Mouse (Mus musculus) brown adipose tissue, adult 24 weeks (tissue): ENCODE measurements around the gene Hipk2. TPM values are rescaled to one million over a fixed set of nuclear protein-coding genes. Genes with fewer than 3 reads are reported as not detected.
"Not testable (repeated sequence)": the region's sequence is repeated elsewhere in the genome, so short reads cannot be mapped to it uniquely, and the experiment has no call there.

Experiments used
- H3K27ac ChIP-seq: fragments of 200-500 bp; replicated peaks from 2 replicates; pipeline ENCODE4 v1.5.1; 2012; ENCODE audit warnings: low read depth, mild to moderate bottlenecking, low read length
- H3K4me1 ChIP-seq: fragments of 200-500 bp; 2 replicates; pipeline ENCODE4 v1.6.1; 2012; ENCODE audit warnings: low read length, mixed read lengths; ENCODE audit not compliant: control insufficient read depth, insufficient read depth, insufficient read length
- H3K4me3 ChIP-seq: fragments of 200-500 bp; 2 replicates; pipeline ENCODE4 v1.5.1; 2012; ENCODE audit warnings: low read depth, mild to moderate bottlenecking, low read length, moderate library complexity; ENCODE audit not compliant: insufficient read depth
- polyA plus RNA-seq: library from polyadenylated mRNA; stranded (reverse); fragments of >200 nt; gene quantifications from 2 replicates; pipeline ENCODE4 v1.2.4, GENCODE M21; 2012; ENCODE audit not compliant: missing spikeins, insufficient read depth, insufficient read length

Gene Hipk2
- polyA plus RNA-seq, 1 experiment = 63.9 TPM

DNA sequence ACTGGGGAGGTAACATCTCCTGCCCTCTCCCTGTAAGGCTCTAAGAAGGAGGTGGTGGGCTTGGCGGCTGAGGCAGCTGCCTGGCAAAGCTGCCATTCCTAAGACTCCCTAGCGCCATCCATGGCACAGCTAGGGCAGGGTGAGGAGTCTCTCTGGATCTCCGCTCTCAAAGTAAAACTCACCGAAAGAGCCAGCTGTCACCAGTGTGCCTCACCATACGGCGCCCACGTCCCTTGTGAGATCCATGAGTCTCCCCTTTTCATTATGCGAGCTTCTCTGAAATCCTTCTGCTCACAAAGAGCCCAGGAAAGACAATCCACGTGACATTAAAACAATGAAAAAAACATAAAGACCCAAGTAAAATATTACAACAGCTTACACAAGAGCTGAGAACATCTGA lies 179.4 kb downstream of the Hipk2 start:
- Histone ChIP-seq H3K4me1 (peaks cover 4% of the 10 kb centered on the region; the same call in 1 of the 2 replicates), H3K4me3 (no peak overlapping the region), H3K27ac (no peak overlapping the region)

DNA sequence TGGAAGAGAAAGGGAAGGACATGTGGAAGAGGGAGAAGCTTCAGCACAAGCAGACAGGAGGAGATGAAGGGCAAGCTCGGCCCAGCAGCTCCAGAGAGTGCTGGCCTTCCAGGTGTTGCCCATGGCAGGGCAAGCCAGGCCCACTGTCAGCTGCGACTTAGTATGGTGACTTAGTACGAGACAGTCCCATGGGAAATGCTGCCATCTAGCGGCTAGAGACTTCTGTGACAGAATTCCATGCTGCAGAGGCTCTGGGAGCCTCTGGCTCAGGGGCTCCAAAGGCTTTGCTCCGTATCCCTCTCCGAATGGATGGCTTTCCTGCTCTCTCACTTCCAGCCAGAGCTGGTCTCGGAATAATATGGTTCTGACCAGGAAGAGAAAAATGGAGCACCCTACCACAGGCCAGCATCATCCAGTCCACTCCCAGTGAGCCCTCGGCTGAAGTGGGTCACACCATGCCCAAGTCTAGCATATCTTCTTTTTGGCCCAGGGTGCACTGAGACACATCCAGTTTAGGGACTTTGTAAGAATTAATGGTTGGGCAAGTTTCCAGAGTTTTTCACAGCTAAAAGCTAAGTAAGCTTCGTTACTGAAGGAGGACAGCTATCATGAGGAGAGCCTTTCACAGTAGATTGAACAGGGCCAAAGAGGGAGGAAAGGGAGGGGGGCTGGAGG lies 180.4 kb downstream of the Hipk2 start:
- Histone ChIP-seq H3K4me1 (peaks cover 4% of the 10 kb centered on the region; the same call in 1 of the 2 replicates), H3K4me3 (no peak overlapping the region), H3K27ac (no peak overlapping the region)

DNA sequence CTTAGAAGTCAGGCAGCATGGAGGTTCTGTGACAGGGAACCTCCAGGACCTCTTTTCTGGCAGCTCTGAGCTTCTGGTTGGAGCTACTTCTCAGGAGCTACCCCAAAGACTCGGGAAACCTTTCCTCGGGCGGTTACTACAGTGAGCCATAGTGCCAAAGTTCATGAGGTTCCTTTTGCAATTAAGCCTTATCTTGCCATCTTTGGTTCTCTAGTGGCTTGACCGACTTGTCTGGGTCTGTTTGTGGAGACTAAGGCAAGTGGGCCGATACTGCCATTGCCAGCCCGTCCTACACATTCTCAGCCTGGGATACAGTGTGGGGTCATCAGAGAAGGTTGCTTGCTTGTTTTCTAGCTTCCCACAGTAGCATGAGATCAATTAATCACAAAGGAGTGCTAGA lies 183.4 kb downstream of the Hipk2 start:
- Histone ChIP-seq H3K4me1 (peaks cover 4% of the 10 kb centered on the region; the same call in 1 of the 2 replicates), H3K27ac (no peak overlapping the region), H3K4me3 (no peak overlapping the region)

DNA sequence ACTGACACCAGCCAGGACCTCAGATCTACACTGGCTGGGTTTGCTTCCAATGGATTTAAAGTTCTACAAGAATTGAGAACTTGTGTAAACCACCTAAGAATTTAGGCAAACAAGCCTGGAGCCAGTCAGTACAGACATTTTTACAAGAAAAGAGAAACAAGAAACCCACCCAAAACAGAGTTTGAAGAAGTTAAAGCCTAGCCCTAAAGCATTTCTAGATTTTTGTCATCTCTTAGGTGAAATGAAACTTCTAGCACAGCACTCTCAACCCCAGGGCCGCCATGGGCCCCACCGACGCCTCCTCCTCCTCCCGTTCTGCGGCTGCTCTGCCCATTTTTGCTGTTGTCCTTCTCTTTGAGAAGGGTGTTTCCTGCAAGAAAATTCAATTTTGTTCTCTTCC lies 184.9 kb downstream of the Hipk2 start:
- H3K27ac ChIP-seq = no peak overlapping the region
- peaks cover 4% of the 10 kb centered on the region; the same call in 1 of the 2 replicates for H3K4me1 ChIP-seq
- no peak overlapping the region for H3K4me3 ChIP-seq

DNA sequence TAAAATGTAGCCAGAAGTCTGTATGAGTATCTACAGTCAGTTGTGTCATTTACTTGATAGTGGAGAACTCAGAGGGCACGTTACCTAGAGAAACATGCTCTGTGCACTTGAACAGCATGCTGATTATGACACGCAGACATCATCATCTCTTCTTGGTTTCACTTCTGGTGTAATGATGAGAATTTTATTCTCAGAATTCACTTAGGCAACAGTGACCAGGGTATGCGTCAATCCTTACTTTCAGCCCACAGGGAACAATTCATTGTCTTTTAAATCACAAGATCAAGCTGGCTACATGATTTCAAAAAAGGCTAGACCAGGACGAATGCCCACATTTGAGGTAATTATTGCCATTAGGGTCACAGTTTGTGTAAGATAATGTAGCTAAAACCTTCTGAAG lies 185.3 kb downstream of the Hipk2 start:
- H3K4me3 ChIP-seq = no peak overlapping the region
- no peak overlapping the region for H3K27ac ChIP-seq
- H3K4me1 ChIP-seq = peaks cover 4% of the 10 kb centered on the region; the same call in 1 of the 2 replicates

DNA sequence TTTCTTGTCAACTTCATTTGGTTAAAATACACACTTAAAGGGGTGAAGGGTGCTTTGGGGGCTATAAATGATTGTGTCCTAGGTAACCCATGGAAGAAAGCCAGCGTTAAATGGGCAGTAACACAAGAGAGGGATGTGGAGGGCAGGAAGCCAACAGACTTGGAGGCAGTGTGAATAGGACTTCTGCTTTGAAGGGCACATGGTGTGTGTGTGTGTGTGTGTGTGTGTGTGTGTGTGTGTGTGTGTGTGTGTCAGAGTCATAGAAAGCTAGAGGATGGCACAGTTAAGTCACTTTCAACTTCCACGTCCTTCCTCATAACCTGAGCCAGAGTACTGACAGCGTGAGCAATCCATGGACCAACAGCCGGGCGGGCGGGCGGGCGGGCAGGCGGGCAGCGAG lies 187.1 kb downstream of the Hipk2 start:
- peaks cover 4% of the 10 kb centered on the region; the same call in 1 of the 2 replicates for H3K4me1 ChIP-seq
- H3K4me3 ChIP-seq = no peak overlapping the region
- no peak overlapping the region for H3K27ac ChIP-seq

DNA sequence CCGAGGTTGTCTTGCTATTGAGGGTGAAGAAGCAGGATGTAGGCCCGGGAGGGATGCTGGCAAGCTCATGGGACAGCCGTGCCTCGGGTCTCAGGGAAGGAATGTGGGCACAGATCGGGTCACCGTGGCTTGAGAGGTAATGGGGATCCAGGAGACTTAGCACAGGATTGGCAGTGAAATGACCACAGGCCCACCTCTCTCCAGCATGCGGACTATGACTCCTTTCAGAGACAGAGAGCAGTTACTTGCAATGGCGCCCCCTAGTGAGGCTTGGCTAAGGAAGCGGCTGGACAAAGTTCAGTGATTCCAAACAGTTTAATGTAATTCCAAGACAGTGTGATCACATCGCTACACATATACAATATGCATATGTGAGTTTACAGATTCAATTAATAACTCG lies 188.7 kb downstream of the Hipk2 start:
- H3K4me1 ChIP-seq = peaks cover 4% of the 10 kb centered on the region; the same call in 1 of the 2 replicates
- no peak overlapping the region for H3K27ac ChIP-seq
- H3K4me3 ChIP-seq = no peak overlapping the region

DNA sequence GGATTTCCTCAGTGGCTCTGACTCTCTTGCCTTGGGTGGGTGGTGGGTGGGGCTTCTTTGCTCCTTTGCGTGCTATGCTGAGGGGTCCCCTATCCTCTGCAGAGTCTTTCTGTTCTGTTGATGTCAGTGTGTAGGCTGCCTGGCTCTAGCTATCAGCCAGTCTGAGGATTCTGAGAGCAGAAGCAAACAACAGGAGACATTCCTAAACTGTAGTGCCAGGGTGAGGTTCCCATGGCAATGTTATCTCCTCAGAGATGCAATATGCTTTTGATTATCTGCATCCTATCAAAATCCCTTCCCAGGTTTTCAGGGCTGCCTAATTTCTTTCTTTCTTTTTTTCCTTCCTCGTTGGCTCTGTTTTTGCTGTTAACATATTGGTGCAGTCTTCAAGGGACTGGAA lies 193.4 kb downstream of the Hipk2 start:
- Histone ChIP-seq H3K4me1 (no peaks in the 10 kb centered on the region), H3K4me3 (no peak overlapping the region), H3K27ac (no peak overlapping the region)

DNA sequence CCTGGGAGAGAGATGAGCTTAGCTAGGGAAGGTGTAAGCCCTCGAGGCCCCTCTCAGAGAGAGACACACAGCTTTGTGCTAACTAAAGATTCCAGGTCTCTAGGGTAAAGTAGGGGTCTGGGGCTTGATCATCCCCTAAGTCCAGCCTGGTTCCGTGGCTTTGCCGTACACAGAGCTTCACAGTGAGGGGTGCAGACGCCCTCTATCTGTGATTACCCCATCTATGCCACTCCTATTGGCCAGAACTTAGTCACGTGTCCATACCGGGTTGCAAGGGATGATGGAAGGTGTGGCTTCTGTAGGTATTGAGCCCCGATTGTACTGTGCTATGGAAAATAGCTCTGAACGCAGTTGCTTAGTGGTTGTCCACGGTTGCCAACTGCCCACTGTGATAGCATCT lies 198.3 kb downstream of the Hipk2 start:
- no peak overlapping the region for H3K27ac ChIP-seq
- no peak overlapping the region for H3K4me3 ChIP-seq
- no peaks in the 10 kb centered on the region for H3K4me1 ChIP-seq

DNA sequence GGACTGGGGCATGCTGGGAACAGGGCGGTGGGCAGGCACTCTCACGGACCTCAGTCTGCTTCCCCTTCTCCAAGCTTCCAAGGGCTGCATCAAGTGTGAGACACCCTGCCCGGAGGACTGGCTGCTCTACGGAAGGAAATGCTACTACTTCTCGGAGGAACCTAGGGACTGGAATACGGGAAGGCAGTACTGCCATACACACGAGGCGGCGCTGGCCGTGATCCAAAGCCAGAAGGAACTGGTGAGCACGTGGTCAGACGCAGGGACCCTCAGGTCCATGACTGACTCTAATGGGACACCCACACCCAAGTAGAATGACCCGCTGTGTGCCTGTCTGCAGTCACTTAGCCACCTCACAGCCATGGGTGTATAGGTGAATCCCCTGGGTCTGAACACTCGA lies 199.2 kb downstream of the Hipk2 start:
- no peak overlapping the region for H3K4me3 ChIP-seq
- no peaks in the 10 kb centered on the region for H3K4me1 ChIP-seq
- H3K27ac ChIP-seq = no peak overlapping the region

DNA sequence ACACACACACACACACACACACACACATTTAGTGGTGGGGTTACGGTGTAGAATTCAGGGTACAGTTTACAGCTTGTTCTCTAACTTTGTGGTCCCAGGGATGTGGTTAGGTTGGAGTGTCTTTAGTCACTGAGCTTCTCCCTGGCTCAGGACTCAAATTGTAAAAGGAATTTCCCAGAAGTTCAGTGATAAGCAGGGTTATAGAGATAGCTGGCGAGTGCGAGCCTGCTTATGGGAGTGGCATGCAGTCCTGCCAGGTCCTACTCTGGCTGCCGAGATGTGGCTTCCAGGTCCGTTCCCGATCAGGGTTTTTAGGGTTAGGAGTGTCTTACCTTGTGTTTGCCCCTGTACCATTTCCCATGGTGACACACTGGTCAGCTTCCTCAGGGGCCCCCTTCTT lies 199.7 kb downstream of the Hipk2 start:
- Histone ChIP-seq H3K27ac (no peak overlapping the region), H3K4me1 (no peaks in the 10 kb centered on the region), H3K4me3 (no peak overlapping the region)

DNA sequence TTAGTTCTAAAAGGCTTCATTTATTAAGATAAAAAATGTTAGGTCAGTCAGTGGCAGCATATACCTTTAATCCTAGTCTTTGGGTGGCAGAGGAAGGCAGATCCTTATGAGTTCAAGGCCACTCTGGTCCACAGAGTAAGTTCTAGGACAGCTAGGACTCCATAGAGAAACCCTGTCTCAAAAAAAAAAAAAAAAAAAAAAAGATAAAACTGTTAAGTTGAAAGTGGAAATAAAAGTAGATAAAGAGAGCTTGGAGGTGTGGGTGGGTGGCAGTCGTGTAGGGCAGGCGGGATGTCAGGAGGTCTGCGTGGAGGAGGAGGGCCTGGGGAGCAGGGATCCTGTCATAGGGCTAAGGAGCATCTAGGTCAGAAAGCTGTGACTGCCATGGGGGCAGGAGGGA lies 204.0 kb downstream of the Hipk2 start:
- Histone ChIP-seq H3K27ac (no peak overlapping the region), H3K4me3 (no peak overlapping the region), H3K4me1 (no peaks in the 10 kb centered on the region)

DNA sequence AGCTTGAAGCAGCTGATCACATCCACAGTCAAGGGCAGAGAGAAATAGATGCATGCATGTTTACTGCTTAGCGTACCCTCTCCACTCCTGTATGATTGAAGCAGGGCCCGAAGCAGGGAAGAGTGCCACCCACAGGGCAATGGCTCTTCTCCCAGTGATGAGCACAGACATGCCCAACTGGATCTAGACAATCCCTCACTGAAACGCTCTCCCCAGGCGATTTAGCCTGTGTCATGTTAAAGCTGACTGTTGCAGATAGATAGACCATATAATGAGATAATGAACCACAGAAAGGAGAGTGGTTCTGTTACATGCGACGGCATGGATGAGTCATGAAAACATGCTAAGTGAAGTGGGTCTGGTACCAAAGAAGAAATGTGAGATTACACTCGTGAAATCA lies 204.7 kb downstream of the Hipk2 start:
- Histone ChIP-seq H3K4me1 (no peaks in the 10 kb centered on the region), H3K4me3 (no peak overlapping the region), H3K27ac (no peak overlapping the region)

DNA sequence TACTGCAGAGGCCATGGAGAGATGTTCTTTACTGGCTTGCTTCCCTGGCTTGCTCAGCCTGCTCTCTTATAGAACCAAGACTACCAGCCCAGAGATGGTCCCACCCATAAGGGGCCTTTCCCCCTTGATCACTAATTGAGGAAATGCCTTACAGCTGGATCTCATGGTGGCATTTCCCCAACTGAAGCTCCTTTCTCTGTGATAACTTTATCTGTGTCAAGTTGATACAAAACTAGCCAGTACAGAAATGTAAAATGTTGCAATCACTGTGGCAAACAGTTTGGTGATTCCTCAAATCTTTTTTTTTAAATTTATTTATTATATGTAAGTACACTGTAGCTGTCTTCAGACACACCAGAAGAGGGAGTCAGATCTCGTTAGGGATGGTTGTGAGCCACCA lies 205.5 kb downstream of the Hipk2 start:
- H3K27ac ChIP-seq, H3K4me3 ChIP-seq, H3K4me1 ChIP-seq: not testable (repeated sequence)

DNA sequence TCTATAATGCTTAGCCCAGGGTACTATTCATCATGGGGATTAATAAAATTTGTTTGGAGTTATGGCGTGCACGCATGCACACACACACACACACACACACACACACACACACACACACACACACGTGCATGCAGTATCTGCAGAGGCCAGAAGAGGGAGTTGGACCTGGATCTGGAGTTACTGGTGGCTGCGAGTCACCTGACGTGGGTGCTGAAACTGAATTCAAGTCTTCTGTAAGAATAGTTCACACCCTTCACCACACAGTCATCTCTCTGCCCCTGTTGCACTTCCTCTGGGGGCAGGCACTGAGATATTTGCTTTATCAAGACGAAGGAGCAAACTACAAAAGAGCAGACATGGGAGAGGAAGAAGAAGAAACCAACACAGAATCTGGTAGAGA lies 206.4 kb downstream of the Hipk2 start:
- Histone ChIP-seq H3K4me1 (no peaks in the 10 kb centered on the region), H3K27ac (no peak overlapping the region), H3K4me3 (no peak overlapping the region)

DNA sequence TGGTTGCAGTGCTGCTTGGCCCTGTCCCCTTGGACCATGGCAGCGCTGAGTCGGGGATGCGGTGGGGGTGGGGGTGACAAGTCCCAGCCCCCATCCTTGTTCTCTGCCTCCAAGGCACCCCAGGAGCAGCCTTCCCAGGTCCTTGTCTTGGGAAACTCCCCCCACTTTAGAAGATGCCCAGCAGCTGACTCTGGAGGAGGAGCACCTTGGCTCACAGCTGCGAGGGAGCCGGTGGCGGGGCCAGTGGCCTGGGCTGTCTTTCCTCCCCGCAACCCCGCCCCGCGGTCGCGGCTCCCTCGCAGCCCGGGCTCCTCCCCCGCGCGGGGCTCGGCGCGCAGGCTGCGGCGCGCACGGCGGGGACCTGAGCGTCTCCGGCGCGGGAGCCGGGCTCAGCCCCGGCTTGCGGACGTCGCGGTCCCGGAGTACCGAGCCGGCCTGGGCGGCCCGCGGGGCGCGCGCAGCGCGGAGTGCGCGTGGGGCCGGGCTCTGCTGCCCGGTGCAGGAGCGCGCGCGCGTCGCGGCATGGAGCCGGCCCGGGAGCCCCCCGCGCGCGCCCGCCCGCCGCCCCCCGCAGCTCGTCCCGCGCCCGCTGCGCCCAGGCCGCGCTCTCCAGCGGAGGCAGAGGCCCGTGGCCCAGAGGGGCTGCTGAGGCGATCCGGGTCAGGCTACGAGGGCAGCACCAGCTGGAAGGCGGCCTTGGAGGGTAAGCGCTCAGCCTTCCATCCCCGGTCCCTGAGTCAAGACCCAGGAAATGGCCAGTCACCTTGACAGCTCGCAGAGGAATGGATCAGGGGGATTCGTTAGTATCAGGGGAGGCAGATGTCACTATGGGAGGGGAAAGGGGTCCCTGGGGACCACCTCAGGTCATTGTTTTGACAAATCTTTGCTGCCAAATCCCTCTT lies 213.0 kb downstream of the Hipk2 start, which contains the start of gene Clec2l:
Gene Clec2l (plus strand): TSS at position 356 of the 902 bp plus-strand sequence.
- Histone ChIP-seq H3K4me1 (no peaks in the 10 kb centered on the region), H3K27ac (no peak within 1 kb of the TSS), H3K4me3 (peak within 1 kb of the TSS; percentile 36)
